Mouse (Mus musculus): ENCODE results near the gene Akt2. TPM values are rescaled to one million over a fixed set of nuclear protein-coding genes. Genes with fewer than 3 reads are reported as not detected.

The Akt2 gene
- polyA plus RNA-seq, 1 experiment from 2014 or later, result 71.9 TPM

GRCm38 (mm10) chr7:27602835-27603234 lies 11.5 kb downstream of the Akt2 start:
- ChIA-PET POLR2A (interaction anchor here (0.6 to 1.7 kb wide), 3 partner anchors 11 to 832 kb away, joined by 3 to 6 read pairs (median 6); partner anchors contain the start of gene Akt2), CTCF (interaction anchor here (1.3 to 2.2 kb wide), 2 partner anchors 8 to 10 kb away, joined by 3 to 7 read pairs; no protein-coding TSS in a partner anchor)
- in situ Hi-C loops (cut with MboI; ENCODE audit: low pct_unique_long_range_greater_than_20kb), result no loop called here
- TF ChIP-seq CTCF (IDR thresholded peaks at IDR 0.05), result no peak
- no peaks in the 10 kb centered on the region for H3K27me3 ChIP-seq
- DNase-seq (ENCODE audit: low read depth, low spot score), result no peak
- no peak for ATAC-seq

- in situ Hi-C loops (cut with MboI; ENCODE audit: low pct_unique_long_range_greater_than_20kb), result no loop called here
- ATAC-seq (no peak), DNase-seq (ENCODE audit: low read depth, low spot score) (no peak)
- ChIA-PET POLR2A (interaction anchor here (1.7 kb wide), 1 partner anchor 12 kb away, joined by 3 read pairs; no protein-coding TSS in a partner anchor), CTCF (interaction anchor here (0.9 to 2.2 kb wide), 3 partner anchors 10 to 40 kb away, joined by 4 to 7 read pairs (median 4); no protein-coding TSS in a partner anchor)
- no peak for TF ChIP-seq CTCF (IDR thresholded peaks at IDR 0.05)
- H3K27me3 ChIP-seq, result no peaks in the 10 kb centered on the region
Measured at GRCm38 (mm10) chr7:27604661-27605348, 13.5 kb downstream of the Akt2 start.

- H3K27me3 ChIP-seq, result no peaks in the 10 kb centered on the region
- TF ChIP-seq CTCF (IDR thresholded peaks at IDR 0.05), result no peak
- in situ Hi-C loops (cut with MboI; ENCODE audit: low pct_unique_long_range_greater_than_20kb), result no loop called here
- CTCF ChIA-PET, result interaction anchor here (1.2 to 1.9 kb wide), 2 partner anchors 16 to 18 kb away, joined by 4 to 6 read pairs; no protein-coding TSS in a partner anchor
- DNase-seq (ENCODE audit: low read depth, low spot score) (no peak), ATAC-seq (no peak)
- POLR2A ChIA-PET, result no interaction called here
Measured at GRCm38 (mm10) chr7:27605499-27606285, 14.3 kb downstream of the Akt2 start.

GRCm38 (mm10) chr7:27606481-27607254 lies 15.3 kb downstream of the Akt2 start:
- no peak for DNase-seq (ENCODE audit: low read depth, low spot score)
- POLR2A ChIA-PET, result interaction anchor here (0.5 to 0.7 kb wide), 2 partner anchors 77 to 555 kb away, joined by 4 to 5 read pairs; no protein-coding TSS in a partner anchor
- CTCF ChIA-PET, result interaction anchor here (1.0 to 1.9 kb wide), 3 partner anchors 9 to 19 kb away, joined by 3 to 6 read pairs (median 3); no protein-coding TSS in a partner anchor
- in situ Hi-C loops (cut with MboI; ENCODE audit: low pct_unique_long_range_greater_than_20kb), result no loop called here
- no peak for TF ChIP-seq CTCF (IDR thresholded peaks at IDR 0.05)
- H3K27me3 ChIP-seq, result no peaks in the 10 kb centered on the region
- no peak for ATAC-seq

GRCm38 (mm10) chr7:27607580-27607979 lies 16.2 kb downstream of the Akt2 start:
- peak; percentile 58 for ATAC-seq

GRCm38 (mm10) chr7:27608130-27608529 lies 16.8 kb downstream of the Akt2 start:
- no peak for DNase-seq (ENCODE audit: low read depth, low spot score)
- in situ Hi-C loops (cut with MboI; ENCODE audit: low pct_unique_long_range_greater_than_20kb), result no loop called here
- peak; percentile 18 for ATAC-seq
- POLR2A ChIA-PET, result interaction anchor here (0.8 to 1.0 kb wide), 3 partner anchors 9 to 22 kb away, joined by 3 to 4 read pairs (median 4); partner anchors contain the start of gene Akt2
- no peaks in the 10 kb centered on the region for H3K27me3 ChIP-seq
- TF ChIP-seq CTCF (IDR thresholded peaks at IDR 0.05), result no peak
- CTCF ChIA-PET, result interaction anchor here (1.5 to 1.6 kb wide), 2 partner anchors 11 to 26 kb away, joined by 3 to 4 read pairs; no protein-coding TSS in a partner anchor

More at GRCm38 (mm10) chr7:27607580-27607979, 16.2 kb downstream of the Akt2 start:
- CTCF ChIA-PET, result interaction anchor here (1.0 to 1.6 kb wide), 3 partner anchors 10 to 26 kb away, joined by 3 to 4 read pairs (median 3); no protein-coding TSS in a partner anchor
- in situ Hi-C loops (cut with MboI; ENCODE audit: low pct_unique_long_range_greater_than_20kb), result no loop called here
- DNase-seq (ENCODE audit: low read depth, low spot score), result no peak
- POLR2A ChIA-PET, result interaction anchor here (0.5 to 0.8 kb wide), 3 partner anchors 16 to 76 kb away, joined by 3 to 4 read pairs (median 4); partner anchors contain the start of gene Akt2
- no peak for TF ChIP-seq CTCF (IDR thresholded peaks at IDR 0.05)
- H3K27me3 ChIP-seq, result no peaks in the 10 kb centered on the region

GRCm38 (mm10) chr7:27609285-27609684 lies 17.9 kb downstream of the Akt2 start:
- POLR2A ChIA-PET, result interaction anchor here (0.9 kb wide), 1 partner anchor 16 kb away, joined by 4 read pairs; no protein-coding TSS in a partner anchor
- in situ Hi-C loops (cut with MboI; ENCODE audit: low pct_unique_long_range_greater_than_20kb), result no loop called here
- no peaks in the 10 kb centered on the region for H3K27me3 ChIP-seq
- TF ChIP-seq CTCF (IDR thresholded peaks at IDR 0.05), result no peak
- DNase-seq (ENCODE audit: low read depth, low spot score) (no peak), ATAC-seq (no peak)
- CTCF ChIA-PET, result interaction anchor here (1.5 kb wide), 1 partner anchor 25 kb away, joined by 4 read pairs; no protein-coding TSS in a partner anchor

- in situ Hi-C loops (cut with MboI; ENCODE audit: low pct_unique_long_range_greater_than_20kb), result no loop called here
- H3K27me3 ChIP-seq, result no peaks in the 10 kb centered on the region
- no peak for DNase-seq (ENCODE audit: low read depth, low spot score)
- ChIA-PET POLR2A (no interaction called here), CTCF (no interaction called here)
- TF ChIP-seq CTCF (IDR thresholded peaks at IDR 0.05), result no peak
- no peak for ATAC-seq
Measured at GRCm38 (mm10) chr7:27609688-27610087, 18.3 kb downstream of the Akt2 start.

GRCm38 (mm10) chr7:27610370-27610769 lies 19.0 kb downstream of the Akt2 start:
- in situ Hi-C loops (cut with MboI; ENCODE audit: low pct_unique_long_range_greater_than_20kb), result no loop called here
- POLR2A ChIA-PET, result no interaction called here
- CTCF ChIA-PET, result no interaction called here
- H3K27me3 ChIP-seq, result no peaks in the 10 kb centered on the region
- ATAC-seq (no peak), DNase-seq (ENCODE audit: low read depth, low spot score) (no peak)
- TF ChIP-seq CTCF (IDR thresholded peaks at IDR 0.05), result no peak

GRCm38 (mm10) chr7:27610871-27611270 lies 19.5 kb downstream of the Akt2 start:
- CTCF ChIA-PET, result interaction anchor here (1.3 kb wide), 1 partner anchor 16 kb away, joined by 4 read pairs; no protein-coding TSS in a partner anchor
- TF ChIP-seq CTCF (IDR thresholded peaks at IDR 0.05), result no peak

More at GRCm38 (mm10) chr7:27610871-27611270, 19.5 kb downstream of the Akt2 start:
- POLR2A ChIA-PET, result no interaction called here
- in situ Hi-C loops (cut with MboI; ENCODE audit: low pct_unique_long_range_greater_than_20kb), result no loop called here
- DNase-seq (ENCODE audit: low read depth, low spot score) (no peak), ATAC-seq (no peak)
- H3K27me3 ChIP-seq, result no peaks in the 10 kb centered on the region
